17 mouse cellular contexts compared by ENCODE assay signal in genomic region chr16:49906940-49907339, GRCm38 (mm10).
DNase-seq lines count a peak whose midpoint lies in the region; ATAC-seq and TF ChIP-seq lines count a peak whose summit lies in the region.
"Had no signal": no experiment of that assay in that cellular context is flagged by ENCODE, and none has a peak within 500 bp of the region (broad histone marks: within the 10 kb centered on the region; RNA-seq: fewer than 3 reads in every experiment).

No protein-coding gene starts in this region.

- no peaks in the 10 kb centered on the region for H3K27me3 ChIP-seq in embryonic facial prominence, embryonic 13.5 days
- no peaks in the 10 kb centered on the region for H3K27me3 ChIP-seq in embryonic facial prominence, embryonic 10.5 days (replicated peaks; ENCODE audit: low read depth, poor library complexity, severe bottlenecking)
- H3K27me3 ChIP-seq in liver, embryonic 13.5 days: no peaks in the 10 kb centered on the region
- no peaks in the 10 kb centered on the region for H3K27me3 ChIP-seq in liver, postnatal 0 days (ENCODE audit: insufficient read depth, low read length)
- no peaks in the 10 kb centered on the region for H3K27me3 ChIP-seq in embryonic facial prominence, embryonic 15.5 days
- H3K27me3 ChIP-seq in limb, embryonic 10.5 days (ENCODE audit: low read depth, poor library complexity, severe bottlenecking): no peaks in the 10 kb centered on the region
- H3K27me3 ChIP-seq in forebrain, postnatal 0 days (ENCODE audit: insufficient read depth, low read length): no peaks in the 10 kb centered on the region
- H3K27me3 ChIP-seq: embryonic facial prominence, embryonic 12.5 days; forebrain, embryonic 15.5 days; heart, embryonic 15.5 days had no signal

- peaks cover 7% of the 10 kb centered on the region; the same call in 1 of the 2 replicates for H3K36me3 ChIP-seq in embryonic facial prominence, embryonic 13.5 days
- H3K36me3 ChIP-seq in embryonic facial prominence, embryonic 10.5 days (replicated peaks): peaks cover 8% of the 10 kb centered on the region
- peaks cover 88% of the 10 kb centered on the region for H3K36me3 ChIP-seq in liver, embryonic 13.5 days
- peaks cover 85% of the 10 kb centered on the region for H3K36me3 ChIP-seq in liver, postnatal 0 days (replicated peaks; ENCODE audit: insufficient read depth, low read length)
- no peaks in the 10 kb centered on the region for H3K36me3 ChIP-seq in embryonic facial prominence, embryonic 15.5 days
- H3K36me3 ChIP-seq in limb, embryonic 10.5 days: no peaks in the 10 kb centered on the region
- peaks cover 3% of the 10 kb centered on the region; the same call in 1 of the 2 replicates for H3K36me3 ChIP-seq in forebrain, postnatal 0 days (ENCODE audit: insufficient read depth)
- H3K36me3 ChIP-seq: embryonic facial prominence, embryonic 12.5 days; forebrain, embryonic 15.5 days; heart, embryonic 15.5 days had no signal

- H3K27ac ChIP-seq in embryonic facial prominence, embryonic 13.5 days: no peak overlapping the region
- no peak overlapping the region for H3K27ac ChIP-seq in embryonic facial prominence, embryonic 10.5 days (replicated peaks)
- peak overlapping the region; percentile 70 for H3K27ac ChIP-seq in liver, embryonic 13.5 days
- H3K27ac ChIP-seq in liver, postnatal 0 days (ENCODE audit: low read depth): no peak overlapping the region
- H3K27ac ChIP-seq in embryonic facial prominence, embryonic 15.5 days (replicated peaks): peak overlapping the region; percentile 89; the same call in 1 of the 2 replicates
- H3K27ac ChIP-seq in limb, embryonic 10.5 days: no peak overlapping the region
- H3K27ac ChIP-seq in forebrain, postnatal 0 days (ENCODE audit: low read depth, low read length): no peak overlapping the region
- H3K27ac ChIP-seq: forebrain, embryonic 15.5 days; hindbrain, embryonic 14.5 days had no signal

- TF ChIP-seq EP300 in liver, postnatal 0 days (IDR thresholded peaks at IDR 0.05; ENCODE audit: low read depth): no peak

- H3K4me3 ChIP-seq in embryonic facial prominence, embryonic 13.5 days: no peak overlapping the region
- no peak overlapping the region for H3K4me3 ChIP-seq in embryonic facial prominence, embryonic 10.5 days
- H3K4me3 ChIP-seq in liver, embryonic 13.5 days (replicated peaks): no peak overlapping the region
- no peak overlapping the region for H3K4me3 ChIP-seq in liver, postnatal 0 days (ENCODE audit: low read depth, low read length)
- H3K4me3 ChIP-seq in embryonic facial prominence, embryonic 15.5 days (replicated peaks): no peak overlapping the region
- no peak overlapping the region for H3K4me3 ChIP-seq in limb, embryonic 10.5 days
- no peak overlapping the region for H3K4me3 ChIP-seq in forebrain, postnatal 0 days (ENCODE audit: low read depth, low read length)
- H3K4me3 ChIP-seq: embryonic facial prominence, embryonic 12.5 days; forebrain, embryonic 15.5 days; heart, embryonic 10.5 days; heart, embryonic 15.5 days; hindbrain, embryonic 10.5 days had no signal

- H3K9ac ChIP-seq in embryonic facial prominence, embryonic 13.5 days: no peak overlapping the region
- no peak overlapping the region for H3K9ac ChIP-seq in liver, embryonic 13.5 days
- no peak overlapping the region for H3K9ac ChIP-seq in liver, postnatal 0 days (replicated peaks)
- no peak overlapping the region for H3K9ac ChIP-seq in embryonic facial prominence, embryonic 15.5 days
- H3K9ac ChIP-seq in forebrain, postnatal 0 days: no peak overlapping the region
- H3K9ac ChIP-seq: embryonic facial prominence, embryonic 12.5 days; forebrain, embryonic 15.5 days; heart, embryonic 15.5 days; hindbrain, embryonic 14.5 days had no signal

- peak overlapping the region; percentile 40 for H3K4me2 ChIP-seq in embryonic facial prominence, embryonic 13.5 days
- H3K4me2 ChIP-seq in liver, embryonic 13.5 days: peak overlapping the region; percentile 27
- H3K4me2 ChIP-seq in liver, postnatal 0 days (ENCODE audit: low read depth, low read length): no peak overlapping the region
- H3K4me2 ChIP-seq in embryonic facial prominence, embryonic 15.5 days (replicated peaks): no peak overlapping the region
- H3K4me2 ChIP-seq in forebrain, postnatal 0 days (ENCODE audit: low read depth): no peak overlapping the region
- H3K4me2 ChIP-seq: forebrain, embryonic 15.5 days; heart, embryonic 15.5 days; hindbrain, embryonic 14.5 days had no signal

- peaks cover 38% of the 10 kb centered on the region for H3K4me1 ChIP-seq in embryonic facial prominence, embryonic 13.5 days
- peaks cover 38% of the 10 kb centered on the region for H3K4me1 ChIP-seq in embryonic facial prominence, embryonic 10.5 days
- H3K4me1 ChIP-seq in liver, embryonic 13.5 days (replicated peaks): peaks cover 59% of the 10 kb centered on the region
- peaks cover 11% of the 10 kb centered on the region; the same call in 1 of the 2 replicates for H3K4me1 ChIP-seq in liver, postnatal 0 days (ENCODE audit: insufficient read depth)
- peaks cover 34% of the 10 kb centered on the region for H3K4me1 ChIP-seq in embryonic facial prominence, embryonic 15.5 days
- peaks cover 38% of the 10 kb centered on the region for H3K4me1 ChIP-seq in limb, embryonic 10.5 days
- no peaks in the 10 kb centered on the region for H3K4me1 ChIP-seq in forebrain, postnatal 0 days (ENCODE audit: insufficient read depth)

- no peak for TF ChIP-seq CTCF in liver, postnatal 0 days (IDR thresholded peaks at IDR 0.05; ENCODE audit: low read depth)
- no peak for TF ChIP-seq CTCF in forebrain, postnatal 0 days (IDR thresholded peaks at IDR 0.05; ENCODE audit: low read depth)

- H3K9me3 ChIP-seq in embryonic facial prominence, embryonic 13.5 days: no peaks in the 10 kb centered on the region
- H3K9me3 ChIP-seq in embryonic facial prominence, embryonic 10.5 days: no peaks in the 10 kb centered on the region
- H3K9me3 ChIP-seq in liver, embryonic 13.5 days (replicated peaks): no peaks in the 10 kb centered on the region
- H3K9me3 ChIP-seq in liver, postnatal 0 days (ENCODE audit: low read length): no peaks in the 10 kb centered on the region
- H3K9me3 ChIP-seq in embryonic facial prominence, embryonic 15.5 days (replicated peaks): no peaks in the 10 kb centered on the region
- no peaks in the 10 kb centered on the region for H3K9me3 ChIP-seq in limb, embryonic 10.5 days (replicated peaks)
- no peaks in the 10 kb centered on the region for H3K9me3 ChIP-seq in forebrain, postnatal 0 days (ENCODE audit: low read length)
- H3K9me3 ChIP-seq: embryonic facial prominence, embryonic 12.5 days; forebrain, embryonic 15.5 days; heart, embryonic 10.5 days; heart, embryonic 15.5 days; hindbrain, embryonic 10.5 days had no signal

- WGBS in embryonic facial prominence, embryonic 13.5 days: 70% methylated on average over 2 of the region's 2 CpGs
- 82% methylated on average over 2 of the region's 2 CpGs for WGBS in embryonic facial prominence, embryonic 10.5 days
- WGBS in liver, embryonic 13.5 days (ENCODE audit: insufficient replicate concordance): 49% methylated on average over 2 of the region's 2 CpGs
- WGBS in liver, postnatal 0 days (ENCODE audit: insufficient replicate concordance): 49% methylated on average over 2 of the region's 2 CpGs
- 65% methylated on average over 2 of the region's 2 CpGs for WGBS in embryonic facial prominence, embryonic 15.5 days
- 87% methylated on average over 2 of the region's 2 CpGs for WGBS in limb, embryonic 10.5 days
- 76% methylated on average over 2 of the region's 2 CpGs for WGBS in forebrain, postnatal 0 days

- ATAC-seq in embryonic facial prominence, embryonic 13.5 days (ENCODE audit: insufficient number of reproducible peaks, insufficient read depth, low FRiP score, low TSS enrichment, low read depth): no peak
- ATAC-seq in liver, embryonic 13.5 days (ENCODE audit: low read depth): no peak
- ATAC-seq in liver, postnatal 0 days: no peak
- ATAC-seq in embryonic facial prominence, embryonic 15.5 days (ENCODE audit: insufficient number of reproducible peaks, low FRiP score, low TSS enrichment, low read depth): no peak
- no peak for ATAC-seq in forebrain, postnatal 0 days

- no peak for DNase-seq in embryonic facial prominence, embryonic 10.5 days (ENCODE audit: low spot score)
- no peak for DNase-seq in liver, embryonic 13.5 days
- no peak for DNase-seq in liver, postnatal 0 days
- no peak for DNase-seq in limb, embryonic 10.5 days (ENCODE audit: low spot score)
- no peak for DNase-seq in forebrain, postnatal 0 days
- DNase-seq: adrenal gland, adult 8-10 months; cerebellum, adult 8-10 months; cerebellum, postnatal 14 days; gastrocnemius, postnatal 10 days had no signal

Comparison
In these comparisons a context has a peak if more than half of its experiments do, and no peak if none do; other contexts are left out.
1. H3K27ac ChIP-seq: peak in liver, embryonic 13.5 days (single experiment) and embryonic facial prominence, embryonic 15.5 days (single experiment); none in embryonic facial prominence, embryonic 13.5 days (single experiment), embryonic facial prominence, embryonic 10.5 days (single experiment), liver, postnatal 0 days (single experiment), limb, embryonic 10.5 days (single experiment) and forebrain, postnatal 0 days (single experiment).
2. H3K4me2 ChIP-seq: peak in embryonic facial prominence, embryonic 13.5 days (single experiment) and liver, embryonic 13.5 days (single experiment); none in liver, postnatal 0 days (single experiment), embryonic facial prominence, embryonic 15.5 days (single experiment) and forebrain, postnatal 0 days (single experiment).